Mouse (Mus musculus) gastrocnemius, adult 8-10 months (tissue): ENCODE data around the gene Prrc2a. TPM values are rescaled to one million over a fixed set of nuclear protein-coding genes. Genes with fewer than 3 reads are reported as not detected.

Experiments used
- DNase-seq, 2 experiments: peaks; one replicate each; pipeline ENCODE4 v3.0.0; 2022; ENCODE audit warnings: low spot score in 2 of 2
- microRNA-seq: library from miRNA; unstranded; fragments of <30 nt; microRNA quantifications from one replicate; pipeline ENCODE4 v1.2.0, GENCODE M21; 2022
- total RNA-seq, 4 experiments: library from RNA; stranded (reverse); gene quantifications; 2 replicates each; pipeline ENCODE4 v1.2.4; 2022

The Prrc2a gene
- total RNA-seq, 4 experiments from 2014 or later: 90.5 to 98.3 (median 94.6) TPM

- no peak for DNase-seq
Observed at GRCm38 (mm10) chr17:35105740-35106389, 58.8 kb downstream of the Prrc2a start.

- DNase-seq: no peak
Observed at GRCm38 (mm10) chr17:35104754-35105153, 59.9 kb downstream of the Prrc2a start.

GRCm38 (mm10) chr17:35104079-35104478 is 60.6 kb downstream of the Prrc2a start:
- no peak for DNase-seq

- peak; percentile 17 to 30 for DNase-seq
Observed at GRCm38 (mm10) chr17:35103221-35103690, 61.4 kb downstream of the Prrc2a start.

GRCm38 (mm10) chr17:35102299-35102698 is 62.4 kb downstream of the Prrc2a start:
- DNase-seq: no peak

- DNase-seq: no peak
Observed at GRCm38 (mm10) chr17:35101161-35101560, 63.5 kb downstream of the Prrc2a start.

GRCm38 (mm10) chr17:35100196-35100765 is 64.4 kb downstream of the Prrc2a start:
- DNase-seq: no peak

Small RNA genes within 50 kb of the gene (microRNA-seq; reads per million reads assigned to microRNA genes)
- gene Mir6973a (not detected), gene Mir6974 (not detected)

Other genes with a start within 250 kb of the Prrc2a start
- 10 to 100 TPM in 2 of 4 experiments, 1 to 10 TPM in 2; 8.8 to 11.6 (median 10.5) TPM for gene Neu1, start 233.6 kb downstream of the Prrc2a start, total RNA-seq
- gene Hspa1b, start 205.7 kb downstream of the Prrc2a start, total RNA-seq: 10 to 100 TPM in 1 of 4 experiments, 1 to 10 TPM in 3; 2.4 to 13.6 (median 3.7) TPM
- gene Gm20481, start 195.0 kb downstream of the Prrc2a start, total RNA-seq: not detected
- 10 to 100 TPM in 1 of 4 experiments, 1 to 10 TPM in 3; 4.2 to 17.8 (median 5.3) TPM for gene Hspa1a, start 192.7 kb downstream of the Prrc2a start, total RNA-seq
- gene Hspa1l, start 192.2 kb downstream of the Prrc2a start, total RNA-seq: 10 to 100 TPM; 19.4 to 26.1 (median 20.2) TPM
- 10 to 100 TPM; 11.7 to 15.7 (median 13.0) TPM for gene Lsm2, start 183.0 kb downstream of the Prrc2a start, total RNA-seq
- gene Vars, start 163.9 kb downstream of the Prrc2a start, total RNA-seq: 10 to 100 TPM; 37.3 to 42.8 (median 41.0) TPM
- gene Vwa7, start 148.3 kb downstream of the Prrc2a start, total RNA-seq: 10 to 100 TPM in 3 of 4 experiments, 1 to 10 TPM in 1; 8.0 to 18.8 (median 13.7) TPM
- not detected for gene Sapcd1, start 136.9 kb downstream of the Prrc2a start, total RNA-seq
- not detected for gene Msh5, start 118.2 kb downstream of the Prrc2a start, total RNA-seq
- gene Clic1, start 114.9 kb downstream of the Prrc2a start, total RNA-seq: 1 to 10 TPM; 5.2 to 9.0 (median 6.6) TPM
- gene Ddah2, start 105.9 kb downstream of the Prrc2a start, total RNA-seq: 1 to 10 TPM; 4.3 to 6.2 (median 5.1) TPM
- gene Ly6g6c, start 99.5 kb downstream of the Prrc2a start, total RNA-seq: not detected
- gene Mpig6b, start 98.7 kb downstream of the Prrc2a start, total RNA-seq: not detected
- gene Ly6g6e, start 88.0 kb downstream of the Prrc2a start, total RNA-seq: not detected
- gene Ly6g6d, start 86.8 kb downstream of the Prrc2a start, total RNA-seq: 1 to 10 TPM in 1 of 4 experiments, under 1 TPM in 2, not detected in 1; 0.53 to 1.8 (median 0.99) TPM
- gene Ly6g6f, start 79.3 kb downstream of the Prrc2a start, total RNA-seq: not detected
- gene Abhd16a, start 75.6 kb downstream of the Prrc2a start, total RNA-seq: 100 to 1,000 TPM in 1 of 4 experiments, 10 to 100 TPM in 3; 84.1 to 107 (median 92.9) TPM
- gene Ly6g5c, start 56.6 kb downstream of the Prrc2a start, total RNA-seq: not detected
- not detected for gene Ly6g5b, start 49.5 kb downstream of the Prrc2a start, total RNA-seq
- 10 to 100 TPM in 1 of 4 experiments, 1 to 10 TPM in 3; 8.6 to 11.4 (median 9.3) TPM for gene Gpank1, start 43.4 kb downstream of the Prrc2a start, total RNA-seq
- gene Csnk2b, start 42.8 kb downstream of the Prrc2a start, total RNA-seq: 100 to 1,000 TPM; 169 to 216 (median 180) TPM
- gene D17H6S53E, start 38.5 kb downstream of the Prrc2a start, total RNA-seq: 10 to 100 TPM; 13.6 to 22.6 (median 17.0) TPM
- gene Apom, start 32.8 kb downstream of the Prrc2a start, total RNA-seq: not detected
- gene Bag6, start 29.7 kb downstream of the Prrc2a start, total RNA-seq: 100 to 1,000 TPM; 206 to 247 (median 236) TPM
- gene Aif1, start 11.2 kb upstream of the Prrc2a start, total RNA-seq: under 1 TPM in 2 of 4 experiments, not detected in 2; 0.52 to 0.72 TPM
- under 1 TPM in 2 of 4 experiments, not detected in 2; 0.73 to 0.92 TPM for gene Lst1, start 23.5 kb upstream of the Prrc2a start, total RNA-seq
- not detected for gene Ltb, start 29.5 kb upstream of the Prrc2a start, total RNA-seq
- under 1 TPM in 1 of 4 experiments, not detected in 3; 0.31 TPM for gene Tnf, start 37.1 kb upstream of the Prrc2a start, total RNA-seq
- under 1 TPM; 0.53 to 0.76 (median 0.65) TPM for gene Lta, start 40.5 kb upstream of the Prrc2a start, total RNA-seq
- not detected for gene Gm16181, start 55.9 kb upstream of the Prrc2a start, total RNA-seq
- gene Atp6v1g2, start 68.8 kb upstream of the Prrc2a start, total RNA-seq: 1 to 10 TPM; 1.3 to 2.3 (median 1.9) TPM
- gene Nfkbil1, start 70.9 kb upstream of the Prrc2a start, total RNA-seq: 1 to 10 TPM; 6.3 to 8.6 (median 8.0) TPM
- gene Ddx39b, start 76.8 kb upstream of the Prrc2a start, total RNA-seq: 10 to 100 TPM; 77.1 to 93.9 (median 81.7) TPM
- gene H2-D1, start 97.8 kb upstream of the Prrc2a start, total RNA-seq: 10 to 100 TPM; 31.3 to 52.9 (median 41.7) TPM
- gene H2-Q1, start 155.5 kb upstream of the Prrc2a start, total RNA-seq: under 1 TPM in 3 of 4 experiments, not detected in 1; 0.17 to 0.65 (median 0.21) TPM
- gene H2-Q2, start 177.3 kb upstream of the Prrc2a start, total RNA-seq: under 1 TPM; 0.38 to 0.90 (median 0.45) TPM
- 1 to 10 TPM; 3.2 to 5.2 (median 4.0) TPM for gene H2-Q4, start 214.7 kb upstream of the Prrc2a start, total RNA-seq